Mouse (Mus musculus) MEL (cell line): Measurements from ENCODE around the gene Bach1. TPM values are rescaled to one million over a fixed set of nuclear protein-coding genes. Genes with fewer than 3 reads are reported as not detected.
A peak's percentile ranks its signal among the peaks of the same experiment; 100 is the strongest.

Experiments
- DNase-seq: peaks from one replicate; pipeline ENCODE4 v3.0.0; 2011; ENCODE audit warnings: low read depth, low spot score
- H3K27ac ChIP-seq: 2 replicates; pipeline ENCODE4 v1.5.1; 2012; ENCODE audit warnings: low read depth, mild to moderate bottlenecking, control low read depth, low read length, moderate library complexity; ENCODE audit not compliant: control insufficient read depth
- H3K27me3 ChIP-seq, 2 experiments: fragments of 150-350 bp in 1 of 2; sonication (generic) in 1 of 2; 2 replicates each; pipeline ENCODE4 v1.6.1; 2012; ENCODE audit warnings: low read length in 2 of 2, mild to moderate bottlenecking in 2 of 2, improper control_type of control experiment in 1 of 2, moderate library complexity in 1 of 2; ENCODE audit not compliant: insufficient read depth in 2 of 2, control insufficient read depth in 1 of 2
- H3K36me3 ChIP-seq, 2 experiments: 2 replicates each; pipeline ENCODE4 v1.6.1; 2012 to 2014; ENCODE audit warnings: low read length in 2 of 2, improper control_type of control experiment in 1 of 2, inconsistent platforms in 1 of 2, mild to moderate bottlenecking in 1 of 2; ENCODE audit not compliant: insufficient read depth in 2 of 2, control insufficient read depth in 1 of 2
- H3K4me1 ChIP-seq, 2 experiments: fragments of 150-350 bp in 1 of 2; sonication (generic) in 1 of 2; 2 replicates each; pipeline ENCODE4 v1.6.1; 2012; ENCODE audit warnings: low read length in 2 of 2, improper control_type of control experiment in 1 of 2, mild to moderate bottlenecking in 1 of 2; ENCODE audit not compliant: insufficient read depth in 2 of 2, control insufficient read depth in 1 of 2
- H3K4me3 ChIP-seq, 2 experiments: fragments of 150-350 bp in 1 of 2; sonication (generic) in 1 of 2; 2 replicates each; pipeline ENCODE4 v1.5.1; 2012; ENCODE audit warnings: low read depth in 2 of 2, low read length in 2 of 2, mild to moderate bottlenecking in 2 of 2, moderate library complexity in 2 of 2, control low read depth in 1 of 2, improper control_type of control experiment in 1 of 2; ENCODE audit not compliant: control insufficient read depth in 1 of 2, insufficient read depth in 1 of 2
- H3K79me2 ChIP-seq: 2 replicates; pipeline ENCODE4 v1.6.1; 2012; ENCODE audit warnings: mild to moderate bottlenecking, low read length, moderate library complexity; ENCODE audit not compliant: control insufficient read depth, poor library complexity, insufficient read depth
- H3K9ac ChIP-seq: 2 replicates; pipeline ENCODE4 v1.6.1; 2012; ENCODE audit warnings: low read depth, mild to moderate bottlenecking, control low read depth, low read length, moderate library complexity; ENCODE audit not compliant: control insufficient read depth, poor library complexity, severe bottlenecking
- H3K9me3 ChIP-seq: fragments of 150-350 bp; sonication (generic); replicated peaks from 2 replicates; pipeline ENCODE4 v1.6.1; 2012; ENCODE audit warnings: mild to moderate bottlenecking, low read length, improper control_type of control experiment, moderate library complexity; ENCODE audit not compliant: insufficient read depth
- CHD1 ChIP-seq: IDR thresholded peaks from 2 replicates; pipeline ENCODE4 v1.6.1; 2012; ENCODE audit warnings: low read depth, mild to moderate bottlenecking, inconsistent platforms, low read length, improper control_type of control experiment
- CHD2 ChIP-seq: IDR thresholded peaks from 2 replicates; pipeline ENCODE4 v1.6.1; 2011; ENCODE audit warnings: low read length, improper control_type of control experiment
- E2F4 ChIP-seq: IDR thresholded peaks from 2 replicates; pipeline ENCODE4 v1.6.1; 2011; ENCODE audit warnings: low read depth, low read length, improper control_type of control experiment, borderline replicate concordance
- ELF1 ChIP-seq: IDR thresholded peaks from 2 replicates; pipeline ENCODE4 v1.6.1; 2014; ENCODE audit warnings: low read depth, mild to moderate bottlenecking, inconsistent platforms, low read length, improper control_type of control experiment, moderate library complexity
- EP300 ChIP-seq, 2 experiments: IDR thresholded peaks; 2 replicates each; pipeline ENCODE4 v1.6.1; 2011; ENCODE audit warnings: improper control_type of control experiment in 2 of 2, low read length in 2 of 2, low read depth in 1 of 2, mild to moderate bottlenecking in 1 of 2
- ETS1 ChIP-seq: IDR thresholded peaks from 2 replicates; pipeline ENCODE4 v1.6.1; 2012; ENCODE audit warnings: low read depth, mild to moderate bottlenecking, inconsistent platforms, low read length, improper control_type of control experiment, moderate library complexity
- GABPA ChIP-seq: IDR thresholded peaks from 2 replicates; pipeline ENCODE4 v1.6.1; 2012; ENCODE audit warnings: low read depth, mild to moderate bottlenecking, inconsistent platforms, low read length, improper control_type of control experiment, moderate library complexity
- GATA1 ChIP-seq: IDR thresholded peaks from 2 replicates; pipeline ENCODE4 v1.6.1; 2011; ENCODE audit warnings: low read depth, low read length, improper control_type of control experiment
- HCFC1 ChIP-seq: IDR thresholded peaks from 2 replicates; pipeline ENCODE4 v1.6.1; 2012; ENCODE audit warnings: low read depth, mild to moderate bottlenecking, inconsistent platforms, low read length, improper control_type of control experiment, moderate library complexity
- KAT2A ChIP-seq: conservative IDR thresholded peaks from 2 replicates; pipeline ENCODE4 v1.6.1; 2012; ENCODE audit warnings: low read depth, low read length, improper control_type of control experiment, inconsistent platforms
- MAFK ChIP-seq: IDR thresholded peaks from 2 replicates; pipeline ENCODE4 v1.6.1; 2011; ENCODE audit warnings: low read depth, mild to moderate bottlenecking, low read length, improper control_type of control experiment, borderline replicate concordance
- MAZ ChIP-seq: IDR thresholded peaks from 2 replicates; pipeline ENCODE4 v1.6.1; 2012; ENCODE audit warnings: low read depth, mild to moderate bottlenecking, inconsistent platforms, low read length, improper control_type of control experiment
- MEF2A ChIP-seq: IDR thresholded peaks from 2 replicates; pipeline ENCODE4 v1.6.1; 2014; ENCODE audit warnings: low read depth, mild to moderate bottlenecking, inconsistent platforms, low read length, improper control_type of control experiment; ENCODE audit not compliant: poor library complexity, insufficient replicate concordance, severe bottlenecking; ENCODE audit errors: extremely low read depth
- MYB ChIP-seq: IDR thresholded peaks from 2 replicates; pipeline ENCODE4 v1.6.1; 2011; ENCODE audit warnings: mild to moderate bottlenecking, low read depth, low read length, improper control_type of control experiment
- MYC ChIP-seq: IDR thresholded peaks from 2 replicates; pipeline ENCODE4 v1.6.1; 2011; ENCODE audit warnings: low read depth, mild to moderate bottlenecking, low read length, improper control_type of control experiment, moderate library complexity
- NELFE ChIP-seq: IDR thresholded peaks from 2 replicates; pipeline ENCODE4 v1.6.1; 2011; ENCODE audit warnings: low read depth, low read length, improper control_type of control experiment
- POLR2A ChIP-seq, 2 experiments: IDR thresholded peaks; 2 replicates each; pipeline ENCODE4 v1.6.1; 2011 to 2012; ENCODE audit warnings: low read length in 2 of 2, mild to moderate bottlenecking in 2 of 2, control low read depth in 1 of 2, improper control_type of control experiment in 1 of 2, low read depth in 1 of 2, moderate library complexity in 1 of 2; ENCODE audit not compliant: control insufficient read depth in 1 of 2, insufficient read depth in 1 of 2, poor library complexity in 1 of 2
- POLR2AphosphoS2 ChIP-seq: IDR thresholded peaks from 2 replicates; pipeline ENCODE4 v1.6.1; 2011; ENCODE audit warnings: low read length, improper control_type of control experiment
- POLR2AphosphoS5 ChIP-seq: IDR thresholded peaks from 2 replicates; pipeline ENCODE4 v1.6.1; 2012; ENCODE audit warnings: low read depth, borderline replicate concordance, mild to moderate bottlenecking, inconsistent platforms, low read length, moderate library complexity, mixed read lengths
- RAD21 ChIP-seq: IDR thresholded peaks from 2 replicates; pipeline ENCODE4 v1.6.1; 2011; ENCODE audit warnings: mild to moderate bottlenecking, low read depth, low read length, improper control_type of control experiment
- SIN3A ChIP-seq: IDR thresholded peaks from 2 replicates; pipeline ENCODE4 v1.6.1; 2012; ENCODE audit warnings: low read length, improper control_type of control experiment, inconsistent platforms
- SMC3 ChIP-seq: IDR thresholded peaks from 2 replicates; pipeline ENCODE4 v1.6.1; 2011; ENCODE audit warnings: low read depth, low read length, improper control_type of control experiment
- TAL1 ChIP-seq: IDR thresholded peaks from 2 replicates; pipeline ENCODE4 v1.6.1; 2012; ENCODE audit warnings: mild to moderate bottlenecking, inconsistent platforms, low read length, moderate library complexity, mixed read lengths
- TCF12 ChIP-seq: IDR thresholded peaks from 2 replicates; pipeline ENCODE4 v1.6.1; 2014; ENCODE audit warnings: low read depth, mild to moderate bottlenecking, inconsistent platforms, low read length, improper control_type of control experiment, moderate library complexity
- USF2 ChIP-seq, 2 experiments: IDR thresholded peaks; 2 replicates each; pipeline ENCODE4 v1.6.1; 2011 to 2012; ENCODE audit warnings: improper control_type of control experiment in 2 of 2, low read length in 2 of 2, borderline replicate concordance in 1 of 2, inconsistent platforms in 1 of 2, low read depth in 1 of 2, mild to moderate bottlenecking in 1 of 2; ENCODE audit not compliant: insufficient read depth in 1 of 2
- ZC3H11A ChIP-seq: IDR thresholded peaks from 2 replicates; pipeline ENCODE4 v1.6.1; 2012; ENCODE audit warnings: low read depth, mild to moderate bottlenecking, inconsistent platforms, low read length, improper control_type of control experiment
- ZNF384 ChIP-seq: IDR thresholded peaks from 2 replicates; pipeline ENCODE4 v1.6.1; 2012; ENCODE audit warnings: low read depth, mild to moderate bottlenecking, inconsistent platforms, low read length, improper control_type of control experiment
- polyA plus RNA-seq, 2 experiments: library from polyadenylated mRNA; stranded (reverse) in 1 of 2; unstranded in 1 of 2; fragments of >175 nt in 1 of 2; fragments of >200 nt in 1 of 2; gene quantifications; 2 replicates each; pipeline versions ENCODE4 v1.2.1 to v1.2.4; 2012; ENCODE audit warnings: low replicate concordance in 2 of 2, low read depth in 1 of 2; ENCODE audit not compliant: insufficient read length in 2 of 2, insufficient read depth in 1 of 2, missing spikeins in 1 of 2
- total RNA-seq: library from RNA; depleted of rRNA; stranded (reverse); fragments of 300-350 nt; gene quantifications from 2 replicates; pipeline ENCODE4 v1.2.3, GENCODE M21; 2012

Bach1 gene
- total and polyA plus RNA-seq, 3 experiments, result 20.5 to 21.1 TPM; not detected in 1

GRCm38 (mm10) chr16:87720851-87721409 is 22.2 kb downstream of the Bach1 start:
- no peak overlapping the region for H3K9ac ChIP-seq
- no peaks in the 10 kb centered on the region for H3K27me3 ChIP-seq
- no peak for TF ChIP-seq POLR2A (IDR thresholded peaks at IDR 0.05; ENCODE audit: control insufficient read depth in 1 of 2, insufficient read depth in 1 of 2, low read depth in 1 of 2, low read length in 2 of 2, poor library complexity in 1 of 2)
- no peak for TF ChIP-seq RAD21
- no peak for TF ChIP-seq NELFE
- TF ChIP-seq TAL1, result no peak
- no peak for TF ChIP-seq KAT2A
- TF ChIP-seq GATA1, result no peak
- TF ChIP-seq ELF1, result no peak
- no peak for TF ChIP-seq MEF2A
- no peak for TF ChIP-seq MYC
- TF ChIP-seq SIN3A, result 0 out of 2 replicates have a peak, but pooled peaks have one; percentile 25
- TF ChIP-seq ETS1, result 0 out of 2 replicates have a peak, but pooled peaks have one; percentile 20
- TF ChIP-seq MAZ, result no peak
- TF ChIP-seq MAFK, result no peak
- no peak for TF ChIP-seq ZC3H11A
- no peak for TF ChIP-seq POLR2AphosphoS5
- TF ChIP-seq SMC3, result no peak
- no peak for TF ChIP-seq GABPA
- TF ChIP-seq TCF12, result 0 out of 2 replicates have a peak, but pooled peaks have one; percentile 37
- TF ChIP-seq USF2 (IDR thresholded peaks at IDR 0.05; ENCODE audit: borderline replicate concordance in 1 of 2, insufficient read depth in 1 of 2, low read depth in 1 of 2, low read length in 2 of 2), result no peak
- TF ChIP-seq EP300 (IDR thresholded peaks at IDR 0.05; ENCODE audit: low read depth in 1 of 2, low read length in 2 of 2), result peak in 1 of 2 experiments; percentile 55; a peak in 1 of 4 replicates
- no peak for TF ChIP-seq E2F4
- TF ChIP-seq ZNF384, result peak; percentile 86
- TF ChIP-seq POLR2AphosphoS2, result no peak
- TF ChIP-seq CHD1, result no peak
- no peak for TF ChIP-seq CHD2
- TF ChIP-seq HCFC1, result no peak
- peak; percentile 25; the same call in 1 of the 2 replicates for TF ChIP-seq MYB
- DNase-seq, result no peak
- no peaks in the 10 kb centered on the region for H3K9me3 ChIP-seq
- peaks cover 22% of the 10 kb centered on the region for H3K79me2 ChIP-seq
- H3K36me3 ChIP-seq, result peaks cover 23 to 25% of the 10 kb centered on the region in 2 experiments
- no peak overlapping the region for H3K27ac ChIP-seq
- no peak overlapping the region for H3K4me3 ChIP-seq
- H3K4me1 ChIP-seq, result peaks cover 21% of the 10 kb centered on the region in 2 experiments
